Mouse (Mus musculus): ENCODE data around the gene Kbtbd13.

Gene Kbtbd13

DNA sequence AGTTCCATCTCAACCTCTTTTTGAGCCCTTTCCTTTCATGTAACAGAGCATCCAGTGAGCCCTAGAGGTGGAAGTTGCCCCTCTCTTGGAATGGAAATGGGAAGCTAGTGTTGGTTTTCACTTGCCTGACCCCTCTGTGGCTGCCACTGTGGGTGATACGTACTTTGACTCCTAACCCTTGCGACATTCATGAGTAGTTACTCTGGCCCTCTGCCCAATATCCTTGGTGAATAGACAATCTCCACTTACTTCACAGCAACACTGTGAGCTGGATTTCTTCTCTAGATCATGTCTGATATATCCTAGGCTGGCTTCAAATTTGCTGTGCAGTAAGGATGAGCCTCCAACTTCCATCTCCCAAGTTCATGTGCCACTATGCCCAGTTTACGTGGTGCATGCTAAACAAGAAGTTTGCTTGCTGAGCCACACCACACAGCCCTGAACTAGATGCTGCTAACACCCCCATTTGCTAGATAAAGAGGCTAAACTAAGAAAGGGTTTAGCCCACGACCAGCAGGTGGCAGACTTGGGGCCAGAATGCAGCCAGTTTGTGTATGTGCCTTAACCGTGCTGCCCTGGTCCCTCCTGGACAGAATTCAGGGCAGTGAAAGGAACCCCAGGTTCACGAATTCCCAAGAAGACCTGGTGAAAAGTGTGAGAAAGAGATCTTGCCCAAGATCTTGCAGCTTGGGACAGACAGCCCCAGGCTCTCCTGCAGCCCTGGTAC is 1.3 kb upstream of the Kbtbd13 start:
- DNase-seq = peak; percentile 65

GRCm38 (mm10) chr9:65390752-65391612 is 470 bp downstream of the Kbtbd13 start:
- DNase-seq = no peak

DNA sequence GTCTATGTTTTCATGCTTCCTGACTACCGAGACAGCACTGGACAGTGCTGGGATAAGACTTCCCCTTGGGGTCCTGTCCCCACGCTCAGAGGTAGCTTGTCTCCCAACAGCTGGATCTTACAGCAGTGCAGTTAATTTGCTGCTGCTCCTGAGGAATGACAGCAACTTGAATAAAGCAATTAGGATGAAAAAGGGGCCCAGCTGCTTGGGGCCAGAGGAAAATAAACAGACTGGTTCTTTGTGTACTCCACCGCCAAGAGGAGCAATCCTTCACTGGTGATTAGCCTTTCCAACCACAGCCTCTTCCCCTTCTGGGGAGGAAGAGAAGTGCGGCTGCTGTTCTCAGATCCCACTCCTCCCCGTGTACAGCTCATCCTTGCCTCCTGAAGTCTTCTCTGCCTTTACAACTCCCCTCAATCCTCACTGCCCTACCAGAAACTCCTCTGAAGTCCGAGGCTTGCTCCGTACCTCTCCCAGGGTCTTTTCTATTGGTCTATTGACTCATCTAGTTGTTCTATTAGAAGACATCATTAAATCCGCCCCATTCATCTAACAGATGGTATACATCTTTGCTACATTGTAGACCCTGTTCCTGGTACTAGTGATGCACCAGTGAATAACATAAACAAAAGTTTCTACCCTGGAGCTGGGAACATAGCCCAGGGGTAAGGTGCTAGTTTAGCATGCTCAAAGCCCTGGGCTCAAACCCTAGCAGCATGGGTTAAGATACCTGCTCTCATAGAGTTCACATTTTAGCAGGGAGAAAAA is 4.9 kb downstream of the Kbtbd13 start:
- DNase-seq = no peak

DNA sequence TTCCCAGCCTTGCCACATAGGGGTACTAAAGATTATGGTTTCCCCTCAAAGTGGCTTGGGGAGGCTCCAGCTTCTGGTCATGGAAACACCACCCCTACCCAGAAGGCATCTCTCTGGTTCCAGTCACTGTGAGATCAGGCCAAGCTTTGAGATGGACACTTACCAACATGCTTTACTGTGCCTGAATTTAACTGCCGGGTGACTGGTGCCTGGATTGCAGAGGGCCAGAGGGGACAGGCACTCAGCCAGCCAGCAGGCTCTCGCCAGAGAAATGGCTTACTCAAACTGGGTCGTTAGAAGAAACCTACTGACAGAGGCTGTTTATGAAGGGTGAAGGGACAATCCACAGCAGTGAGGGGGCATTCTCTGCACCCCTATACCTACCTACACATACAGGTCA is 7.2 kb downstream of the Kbtbd13 start:
- no peak for DNase-seq

GRCm38 (mm10) chr9:65382751-65383097 is 8.7 kb downstream of the Kbtbd13 start:
- DNase-seq = no peak

DNA sequence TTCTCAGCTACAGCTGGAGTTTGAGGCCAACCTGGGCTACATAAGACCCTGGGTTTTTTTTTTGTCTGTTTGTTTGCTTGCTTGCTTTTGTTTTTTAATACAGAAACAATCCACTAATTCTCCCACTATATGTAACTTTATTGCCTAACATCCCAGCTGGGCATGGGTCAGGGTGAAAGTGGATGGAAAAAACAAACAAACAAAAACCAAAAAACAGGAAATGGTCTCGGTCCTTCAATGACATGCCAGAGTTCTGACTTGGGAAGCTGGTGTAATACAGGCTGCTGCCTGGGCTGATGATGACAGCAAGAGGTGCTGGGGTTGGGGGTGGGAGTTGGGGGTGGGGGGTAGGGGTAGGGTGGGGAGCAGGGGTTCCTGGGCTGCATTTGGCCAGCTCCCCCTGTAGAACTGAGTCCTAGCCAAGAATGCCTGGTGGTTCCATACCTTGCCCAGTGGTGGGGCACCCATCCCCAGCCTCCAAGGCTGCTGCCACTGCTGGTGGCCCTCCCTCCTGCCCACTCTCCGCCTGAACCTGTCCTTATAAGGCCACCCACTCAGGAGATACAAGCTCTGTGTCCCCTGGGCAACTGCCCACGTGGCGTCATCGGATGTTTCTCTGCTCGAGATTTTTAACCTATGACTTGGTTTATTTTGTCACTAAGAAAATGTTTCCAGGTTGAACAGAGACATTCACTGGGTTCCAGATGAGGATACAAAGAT is 9.3 kb downstream of the Kbtbd13 start:
- no peak for DNase-seq

GRCm38 (mm10) chr9:65381017-65381590 is 10.3 kb downstream of the Kbtbd13 start:
- DNase-seq = no peak

- DNase-seq = no peak
These were observed 16.1 kb downstream of the Kbtbd13 start for GRCm38 (mm10) chr9:65375163-65375934.

- no peak for DNase-seq
These were observed 16.8 kb downstream of the Kbtbd13 start for GRCm38 (mm10) chr9:65374468-65375162.

DNA sequence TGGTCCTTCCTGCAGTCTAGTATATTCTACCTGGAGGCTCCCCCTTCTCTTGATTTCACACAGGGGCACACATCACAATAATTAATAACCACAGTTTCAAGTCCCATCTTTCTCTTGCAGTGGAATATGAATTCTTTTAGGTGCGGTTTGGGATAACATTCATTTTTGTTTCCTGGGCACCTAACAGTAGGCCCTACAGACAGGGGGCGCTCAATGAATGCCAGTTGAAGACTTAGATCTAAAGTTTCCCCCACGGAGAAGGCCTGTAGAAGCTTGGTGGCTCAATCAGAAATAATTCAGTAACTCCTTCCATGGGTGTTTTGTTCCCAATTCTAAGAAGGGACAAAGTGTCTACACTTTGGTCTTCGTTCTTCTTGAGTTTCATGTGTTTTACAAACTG is 19.0 kb downstream of the Kbtbd13 start:
- DNase-seq = peak; percentile 31

- no peak for DNase-seq
These were observed 19.7 kb downstream of the Kbtbd13 start for GRCm38 (mm10) chr9:65371756-65372155.

- DNase-seq = no peak
These were observed 25.7 kb downstream of the Kbtbd13 start for GRCm38 (mm10) chr9:65365721-65366120.

- DNase-seq = no peak
These were observed 27.8 kb downstream of the Kbtbd13 start for GRCm38 (mm10) chr9:65363684-65364083.

GRCm38 (mm10) chr9:65360641-65361448 is 30.6 kb downstream of the Kbtbd13 start, which contains the start of gene Ubap1l:
Gene Ubap1l (plus strand): TSS chr9:65361041.
- DNase-seq = no peak

DNA sequence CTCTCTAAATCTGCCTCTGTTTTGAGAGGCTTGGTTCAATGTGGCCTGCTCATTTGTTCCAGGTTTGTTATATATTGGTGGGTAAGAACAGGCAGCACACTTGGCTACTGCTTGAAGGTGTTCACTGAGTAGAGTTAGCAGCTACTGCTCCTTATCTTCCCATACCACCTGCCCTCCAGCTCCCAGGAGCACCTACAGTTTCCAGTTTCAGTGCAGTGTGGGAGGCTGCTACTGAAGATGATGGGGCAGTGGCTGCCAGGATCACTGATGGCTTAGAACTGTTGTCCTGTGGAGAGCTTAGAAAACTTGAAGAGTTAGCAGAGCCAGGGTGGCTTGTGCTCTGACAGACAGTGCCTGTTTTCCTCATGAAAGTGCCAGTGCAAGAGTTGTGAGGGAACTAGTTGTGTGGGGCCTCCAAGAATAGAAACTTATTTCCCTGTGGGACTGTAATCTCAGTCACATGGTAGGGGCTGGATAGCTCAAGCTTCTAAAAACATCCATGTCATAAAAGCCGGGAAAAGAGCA is 32.4 kb downstream of the Kbtbd13 start:
- peak; percentile 46 for DNase-seq

DNA sequence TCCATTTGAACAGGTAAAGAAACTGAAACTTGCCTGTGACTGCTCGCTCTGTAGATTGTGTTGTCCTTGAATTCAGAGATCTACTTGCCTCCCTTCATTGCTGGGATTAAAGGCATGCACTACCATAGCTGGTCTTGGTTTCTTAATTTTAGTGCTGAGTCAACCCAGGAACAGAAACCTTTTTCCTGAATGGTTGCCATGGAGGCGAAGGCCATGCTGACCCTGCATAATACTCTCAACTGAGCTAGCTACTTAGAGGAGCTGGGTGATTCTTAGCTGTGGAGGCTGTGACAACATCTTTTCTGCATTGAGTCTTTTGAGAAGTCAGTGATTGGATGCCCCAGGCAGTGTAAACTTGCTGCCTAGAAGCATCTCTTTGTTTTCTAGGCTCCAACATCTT is 34.5 kb downstream of the Kbtbd13 start:
- DNase-seq = no peak

- DNase-seq = no peak
These were observed 34.9 kb downstream of the Kbtbd13 start for GRCm38 (mm10) chr9:65356561-65356960.

DNA sequence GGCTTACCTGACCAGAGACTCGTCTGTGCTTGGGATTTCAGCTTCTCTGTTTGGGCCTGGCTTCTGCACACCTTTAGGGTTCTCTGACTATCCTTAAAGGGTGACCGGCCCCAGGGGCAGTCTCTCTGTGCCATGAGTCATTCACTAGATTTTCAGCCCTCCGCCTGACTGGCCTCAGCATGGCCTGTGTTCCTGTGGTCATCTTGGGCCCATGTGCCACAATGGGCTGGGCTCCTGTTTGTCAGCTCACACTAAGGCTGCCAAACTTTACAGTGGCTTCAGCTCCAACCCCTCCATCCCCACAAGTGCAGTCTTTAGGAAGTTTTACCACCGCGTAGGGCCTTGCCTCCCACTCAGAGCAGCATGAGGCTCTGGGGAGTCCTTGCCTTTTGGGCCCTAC is 38.2 kb downstream of the Kbtbd13 start:
- DNase-seq = no peak

DNA sequence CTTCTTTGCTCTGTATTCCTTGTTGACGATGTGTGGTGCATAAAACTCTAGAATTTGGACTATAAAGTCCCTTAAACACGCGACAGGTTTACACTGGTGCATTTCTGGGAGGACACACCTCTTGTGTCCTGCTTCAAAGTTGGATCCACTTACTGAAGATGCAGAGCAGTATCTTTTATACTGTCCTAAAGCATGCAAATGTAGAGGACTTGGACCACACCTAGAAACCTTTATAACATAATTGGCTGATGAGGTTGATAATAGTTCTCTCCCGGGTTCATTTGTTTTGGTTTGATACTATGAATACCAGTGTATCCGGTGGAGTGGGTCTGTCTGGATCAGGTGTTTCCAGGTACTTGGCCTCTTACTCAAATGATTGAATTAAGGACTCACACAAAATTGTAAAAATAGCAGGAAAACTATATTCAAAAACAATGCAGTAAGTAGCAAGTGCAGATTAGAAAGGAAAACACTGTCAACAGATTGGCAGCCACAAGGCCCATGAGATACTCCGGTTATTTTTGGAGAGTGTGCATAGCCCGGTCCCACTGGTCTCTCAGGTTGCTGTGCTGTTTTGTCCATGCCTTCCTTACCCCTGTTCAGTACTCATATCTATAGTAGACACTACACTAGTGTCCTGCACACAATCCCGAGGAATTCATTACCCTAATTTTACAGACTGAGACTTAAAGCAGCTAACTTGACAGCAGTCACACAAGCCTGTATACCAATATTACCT is 44.2 kb downstream of the Kbtbd13 start:
- DNase-seq = no peak
